Mouse (Mus musculus) liver, embryonic 14.5 days (tissue): ENCODE results near the gene Pitpnb.

Source experiments
- CTCF ChIP-seq: IDR thresholded peaks from 2 replicates; pipeline ENCODE4 v1.5.1; 2016; ENCODE audit warnings: antibody characterized with exemption, low read depth, control low read depth
- EP300 ChIP-seq: IDR thresholded peaks from 2 replicates; pipeline ENCODE4 v1.6.1; 2016; ENCODE audit warnings: antibody characterized with exemption, low read depth

DNA sequence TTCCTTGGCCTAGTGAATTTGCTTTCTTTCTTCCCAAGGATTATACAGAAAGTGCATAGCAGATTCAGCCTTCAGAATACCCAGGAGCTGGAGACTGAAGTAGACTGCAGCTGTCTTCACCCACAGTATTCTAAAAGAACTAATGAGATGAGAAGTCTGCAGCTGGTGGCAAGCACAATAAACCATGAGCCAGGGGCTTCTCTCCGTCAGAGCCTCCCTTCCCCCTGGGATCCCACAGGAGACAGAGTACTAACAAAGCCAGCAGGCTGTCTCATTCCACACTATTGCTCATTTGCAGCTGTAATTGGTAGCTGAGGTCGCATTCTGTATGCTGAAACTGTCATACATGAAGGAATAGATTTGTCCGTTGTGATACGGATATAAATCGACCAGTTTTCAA, 38.0 kb downstream of the Pitpnb start:
- no peak for TF ChIP-seq CTCF
- no peak for TF ChIP-seq EP300
